Mouse (Mus musculus) heart, postnatal 0 days (tissue): Measurements from ENCODE around the gene Pik3c2g.
A peak's percentile ranks its signal among the peaks of the same experiment; 100 is the strongest.

Source experiments
- CTCF ChIP-seq: IDR thresholded peaks from 2 replicates; pipeline ENCODE4 v1.5.1; 2016; ENCODE audit warnings: antibody characterized with exemption, control low read depth, low read depth
- EP300 ChIP-seq: IDR thresholded peaks from 2 replicates; pipeline ENCODE4 v1.6.1; 2016; ENCODE audit warnings: antibody characterized with exemption, low read depth

GRCm38 (mm10) chr6:139577026-139577861, 9.8 kb upstream of the Pik3c2g start:
- TF ChIP-seq EP300 (no peak), CTCF (peak; percentile 74)
